Mouse (Mus musculus): ENCODE measurements at regions not wholly inside any gene's neighbourhood (a gene's known extent, or its start where the extent isn't known, plus 50 kb on each side); places are given as distances from the start of the nearest gene placed in this dataset.
A peak's percentile ranks its signal among the peaks of the same experiment; 100 is the strongest.

DNA sequence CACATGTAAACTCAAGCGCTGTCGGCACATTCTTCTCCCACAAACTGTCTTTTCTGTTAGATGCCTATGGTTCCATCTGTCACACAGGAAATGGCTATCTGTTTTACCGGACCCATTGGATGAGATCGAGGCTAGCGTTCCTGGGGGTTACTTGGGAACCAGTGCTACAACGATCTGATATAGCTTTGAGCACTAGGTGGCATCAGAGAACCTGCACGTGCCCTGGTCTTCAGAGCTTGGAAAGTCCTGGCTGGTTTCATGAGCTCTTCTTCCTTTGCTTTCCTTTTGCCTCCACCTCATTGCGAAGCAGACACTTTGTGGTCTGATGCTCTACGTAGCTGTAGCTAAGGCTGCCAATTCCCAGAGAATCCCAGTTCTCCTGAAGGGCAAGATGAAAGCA lies 123.8 kb upstream of the Cyyr1 start:
- peak; percentile 69 for DNase-seq (ENCODE audit: low read depth)
- peak; percentile 65; the same call in 1 of the 2 replicates for TF ChIP-seq CTCF (IDR thresholded peaks at IDR 0.05; ENCODE audit: borderline replicate concordance, extremely low read depth, insufficient read depth, insufficient read length)
- no peak for TF ChIP-seq POLR2A (IDR thresholded peaks at IDR 0.05; ENCODE audit: borderline replicate concordance, extremely low read depth, insufficient read depth, insufficient read length, poor library complexity, severe bottlenecking)

- TF ChIP-seq POLR2A (IDR thresholded peaks at IDR 0.05; ENCODE audit: borderline replicate concordance, extremely low read depth, insufficient read depth, insufficient read length, poor library complexity, severe bottlenecking) = no peak
- TF ChIP-seq CTCF (IDR thresholded peaks at IDR 0.05; ENCODE audit: borderline replicate concordance, extremely low read depth, insufficient read depth, insufficient read length) = no peak
- no peak for DNase-seq (ENCODE audit: low read depth)
Measured at GRCm38 (mm10) chr16:85668767-85669166, 115.6 kb upstream of the Cyyr1 start.

DNA sequence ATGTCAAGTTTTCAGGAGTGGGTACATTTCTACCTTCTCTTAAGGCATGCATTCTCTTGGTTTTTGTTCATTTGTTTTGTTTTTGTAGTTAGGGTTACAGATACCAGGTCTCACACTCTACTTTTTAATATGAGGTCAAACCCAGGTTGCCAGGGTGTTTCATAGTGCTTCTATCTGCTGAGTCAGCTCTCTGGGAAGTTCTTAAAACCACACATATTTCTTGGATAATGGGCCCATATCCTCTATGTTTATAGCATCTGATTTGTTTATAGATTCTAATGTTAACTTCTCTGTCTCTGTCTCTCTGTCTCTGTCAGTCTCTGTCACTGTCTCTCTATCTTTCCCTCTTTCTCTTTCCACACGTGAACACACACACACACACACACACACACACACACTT lies 114.6 kb upstream of the Cyyr1 start:
- DNase-seq (ENCODE audit: low read depth) = no peak
- TF ChIP-seq CTCF (IDR thresholded peaks at IDR 0.05; ENCODE audit: borderline replicate concordance, extremely low read depth, insufficient read depth, insufficient read length) (no peak), POLR2A (IDR thresholded peaks at IDR 0.05; ENCODE audit: borderline replicate concordance, extremely low read depth, insufficient read depth, insufficient read length, poor library complexity, severe bottlenecking) (no peak)

GRCm38 (mm10) chr16:85649516-85649915 lies 96.3 kb upstream of the Cyyr1 start:
- no peak for DNase-seq (ENCODE audit: low read depth)
- TF ChIP-seq POLR2A (IDR thresholded peaks at IDR 0.05; ENCODE audit: borderline replicate concordance, extremely low read depth, insufficient read depth, insufficient read length, poor library complexity, severe bottlenecking) (no peak), CTCF (IDR thresholded peaks at IDR 0.05; ENCODE audit: borderline replicate concordance, extremely low read depth, insufficient read depth, insufficient read length) (no peak)

DNA sequence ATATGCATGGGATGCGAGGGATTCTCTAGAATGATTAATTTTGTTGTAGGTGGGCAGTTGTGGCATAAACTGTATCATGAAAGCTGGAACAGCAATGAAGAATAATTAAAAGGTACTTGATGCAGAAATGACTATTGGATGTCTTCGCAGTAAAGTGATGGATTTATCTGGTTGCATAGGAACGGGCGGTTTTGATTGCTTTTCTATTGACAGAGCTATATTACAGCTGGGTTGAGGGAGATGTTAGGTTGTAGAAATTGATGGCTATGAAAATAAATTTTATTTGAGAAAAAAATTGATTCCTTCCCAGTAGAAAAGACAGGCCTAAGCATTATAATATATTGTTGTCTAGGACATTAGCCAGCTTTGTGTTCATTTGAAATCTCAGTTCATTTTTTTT lies 87.8 kb upstream of the Cyyr1 start:
- DNase-seq (ENCODE audit: low read depth) = peak; percentile 17
- TF ChIP-seq CTCF (IDR thresholded peaks at IDR 0.05; ENCODE audit: borderline replicate concordance, extremely low read depth, insufficient read depth, insufficient read length) (no peak), POLR2A (IDR thresholded peaks at IDR 0.05; ENCODE audit: borderline replicate concordance, extremely low read depth, insufficient read depth, insufficient read length, poor library complexity, severe bottlenecking) (no peak)

DNA sequence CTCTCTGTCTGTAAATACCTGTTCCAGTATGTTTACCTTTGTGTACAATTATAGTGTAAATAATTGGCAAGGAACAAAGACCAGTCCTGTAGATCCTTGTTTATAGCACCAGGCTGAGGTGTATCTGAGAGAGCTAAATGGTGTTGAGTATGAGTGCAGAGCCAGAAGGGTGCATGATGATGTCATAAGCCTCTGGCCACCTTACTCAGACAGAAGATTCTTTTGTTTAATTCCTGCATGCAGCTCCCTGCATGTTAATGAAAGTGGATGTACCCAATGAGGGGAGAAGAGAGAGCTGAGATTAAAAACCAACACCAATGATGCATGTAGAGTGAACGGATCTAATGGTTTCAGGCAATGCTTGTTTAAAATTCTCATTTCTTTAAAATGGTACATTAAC lies 83.9 kb upstream of the Cyyr1 start:
- no peak for DNase-seq (ENCODE audit: low read depth)
- TF ChIP-seq POLR2A (IDR thresholded peaks at IDR 0.05; ENCODE audit: borderline replicate concordance, extremely low read depth, insufficient read depth, insufficient read length, poor library complexity, severe bottlenecking) (no peak), CTCF (IDR thresholded peaks at IDR 0.05; ENCODE audit: borderline replicate concordance, extremely low read depth, insufficient read depth, insufficient read length) (no peak)

GRCm38 (mm10) chr16:85629738-85630137 lies 76.5 kb upstream of the Cyyr1 start:
- no peak for DNase-seq (ENCODE audit: low read depth)
- TF ChIP-seq POLR2A (IDR thresholded peaks at IDR 0.05; ENCODE audit: borderline replicate concordance, extremely low read depth, insufficient read depth, insufficient read length, poor library complexity, severe bottlenecking) (no peak), CTCF (IDR thresholded peaks at IDR 0.05; ENCODE audit: borderline replicate concordance, extremely low read depth, insufficient read depth, insufficient read length) (no peak)

DNA sequence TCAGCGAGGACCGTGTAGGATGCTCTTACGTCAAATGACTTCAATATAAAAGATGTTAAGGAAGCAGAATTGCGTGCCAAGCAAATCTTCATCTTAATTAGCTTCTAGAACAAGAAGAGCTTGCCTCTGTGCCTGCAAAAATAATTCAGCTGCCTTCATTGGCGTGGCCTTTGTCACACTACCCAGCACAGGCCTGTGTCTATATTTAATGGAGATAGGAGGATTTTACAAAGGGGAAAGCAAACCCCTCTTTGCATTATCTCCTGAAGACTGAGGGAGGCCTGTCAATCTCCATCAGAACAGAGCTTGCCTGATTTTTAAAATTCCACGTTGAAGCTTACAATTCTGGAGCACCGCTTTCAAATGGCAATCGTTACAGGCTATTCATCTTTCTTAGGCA lies 71.3 kb upstream of the Cyyr1 start:
- peak; percentile 57 for DNase-seq (ENCODE audit: low read depth)
- TF ChIP-seq CTCF (IDR thresholded peaks at IDR 0.05; ENCODE audit: borderline replicate concordance, extremely low read depth, insufficient read depth, insufficient read length) = no peak
- no peak for TF ChIP-seq POLR2A (IDR thresholded peaks at IDR 0.05; ENCODE audit: borderline replicate concordance, extremely low read depth, insufficient read depth, insufficient read length, poor library complexity, severe bottlenecking)

DNA sequence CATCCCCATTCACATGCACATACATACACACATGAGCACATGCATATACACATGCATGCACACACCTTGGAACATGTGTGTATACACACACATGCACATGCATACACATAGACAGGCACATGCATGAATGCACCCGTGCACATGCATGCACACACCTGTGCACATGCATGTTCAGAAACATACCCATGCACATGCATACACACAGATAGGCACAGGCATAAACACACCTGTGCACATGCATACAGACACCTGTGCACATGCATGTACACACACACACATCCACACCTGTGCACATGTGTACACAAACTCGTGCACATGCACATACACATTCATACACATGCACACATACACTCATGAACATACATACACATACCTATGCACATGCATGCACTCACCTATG lies 50.9 kb upstream of the Cyyr1 start:
- DNase-seq (ENCODE audit: low read depth) = no peak
- TF ChIP-seq POLR2A (IDR thresholded peaks at IDR 0.05; ENCODE audit: borderline replicate concordance, extremely low read depth, insufficient read depth, insufficient read length, poor library complexity, severe bottlenecking) = no peak
- TF ChIP-seq CTCF (IDR thresholded peaks at IDR 0.05; ENCODE audit: borderline replicate concordance, extremely low read depth, insufficient read depth, insufficient read length) = no peak

Data from brain, embryonic 14.5 days (tissue).